Mouse (Mus musculus) hindbrain, embryonic 12.5 days (tissue): Measurements from ENCODE around the gene Hip1. TPM values are rescaled to one million over a fixed set of nuclear protein-coding genes. Genes with fewer than 3 reads are reported as not detected.

Experiments used
- ATAC-seq: fragments of 200-750 bp; cut with Nextera tagmentation; 2 replicates; pipeline ENCODE4 v1.8.0; 2017; ENCODE audit warnings: moderate TSS enrichment; ENCODE audit not compliant: low FRiP score
- H3K27ac ChIP-seq: fragments of 300-500 bp; sonication (generic); 2 replicates; pipeline ENCODE4 v1.5.1; 2016; ENCODE audit warnings: mild to moderate bottlenecking
- H3K27me3 ChIP-seq: fragments of 300-500 bp; sonication (generic); 2 replicates; pipeline ENCODE4 v1.6.1; 2016; ENCODE audit warnings: mild to moderate bottlenecking
- H3K36me3 ChIP-seq: fragments of 300-500 bp; sonication (generic); 2 replicates; pipeline ENCODE4 v1.6.1; 2016; ENCODE audit warnings: mild to moderate bottlenecking
- H3K4me1 ChIP-seq: fragments of 300-500 bp; sonication (generic); 2 replicates; pipeline ENCODE4 v1.6.1; 2016
- H3K4me2 ChIP-seq: fragments of 300-500 bp; sonication (generic); replicated peaks from 2 replicates; pipeline ENCODE4 v1.6.1; 2016; ENCODE audit warnings: mild to moderate bottlenecking
- H3K4me3 ChIP-seq: fragments of 300-500 bp; sonication (generic); 2 replicates; pipeline ENCODE4 v1.5.1; 2016; ENCODE audit warnings: mild to moderate bottlenecking
- H3K9ac ChIP-seq: fragments of 300-500 bp; sonication (generic); 2 replicates; pipeline ENCODE4 v1.6.1; 2016; ENCODE audit warnings: mild to moderate bottlenecking, moderate library complexity
- H3K9me3 ChIP-seq: fragments of 300-500 bp; sonication (generic); replicated peaks from 2 replicates; pipeline ENCODE4 v1.6.1; 2016; ENCODE audit warnings: mild to moderate bottlenecking
- WGBS: fragments of 180-500 bp; shearing (Covaris S2); methylation state at CpG from one replicate; pipeline ENCODE4 v1.1.7; 2016; 5-methylcytosine and 5-hydroxymethylcytosine counted together
- polyA plus RNA-seq: library from polyadenylated mRNA; unstranded; fragments of >200 nt; fragmentation: Nextera tagmentation; extraction: Ambion mirVana; gene quantifications from 2 replicates; pipeline ENCODE4 v1.2.1, GENCODE M21; 2016

Gene Hip1
- polyA plus RNA-seq, 1 experiment from 2014 or later = 68.0 TPM

GRCm38 (mm10) chr5:135527986-135528385, 16.9 kb downstream of the Hip1 start:
- ATAC-seq = no peak
- H3K27me3 ChIP-seq = no peaks in the 10 kb centered on the region
- no peaks in the 10 kb centered on the region for H3K9me3 ChIP-seq
- 29% methylated on average over 7 of the region's 7 CpGs for WGBS
- H3K27ac ChIP-seq = no peak overlapping the region
- H3K9ac ChIP-seq = no peak overlapping the region
- 0 out of 2 replicates have a peak, but pooled peaks cover 2% of the 10 kb centered on the region for H3K4me1 ChIP-seq
- H3K36me3 ChIP-seq = no peaks in the 10 kb centered on the region
- no peak overlapping the region for H3K4me3 ChIP-seq
- H3K4me2 ChIP-seq = no peak overlapping the region

- no peak overlapping the region for H3K27ac ChIP-seq
- WGBS = 78% methylated on average over 11 of the region's 11 CpGs
These were observed 20.0 kb downstream of the Hip1 start for GRCm38 (mm10) chr5:135524660-135525560.

GRCm38 (mm10) chr5:135524087-135524486, 20.8 kb downstream of the Hip1 start:
- no peak overlapping the region for H3K9ac ChIP-seq
- H3K4me3 ChIP-seq = no peak overlapping the region
- no peaks in the 10 kb centered on the region for H3K27me3 ChIP-seq
- H3K4me1 ChIP-seq = no peaks in the 10 kb centered on the region
- H3K9me3 ChIP-seq = no peaks in the 10 kb centered on the region
- no peak for ATAC-seq
- H3K36me3 ChIP-seq = no peaks in the 10 kb centered on the region
- H3K4me2 ChIP-seq = no peak overlapping the region
- WGBS = 91% methylated on average over 2 of the region's 2 CpGs
- no peak overlapping the region for H3K27ac ChIP-seq

More at GRCm38 (mm10) chr5:135524660-135525560, 20.0 kb downstream of the Hip1 start:
- Histone ChIP-seq H3K4me2 (no peak overlapping the region), H3K36me3 (no peaks in the 10 kb centered on the region), H3K4me1 (0 out of 2 replicates have a peak, but pooled peaks cover 2% of the 10 kb centered on the region), H3K4me3 (no peak overlapping the region), H3K27me3 (no peaks in the 10 kb centered on the region), H3K9me3 (no peaks in the 10 kb centered on the region), H3K9ac (no peak overlapping the region)
- ATAC-seq = no peak

GRCm38 (mm10) chr5:135522111-135522722, 22.7 kb downstream of the Hip1 start:
- no peaks in the 10 kb centered on the region for H3K27me3 ChIP-seq
- no peak overlapping the region for H3K4me2 ChIP-seq
- no peak for ATAC-seq
- H3K9ac ChIP-seq = no peak overlapping the region
- H3K9me3 ChIP-seq = no peaks in the 10 kb centered on the region
- no peaks in the 10 kb centered on the region for H3K4me1 ChIP-seq
- H3K27ac ChIP-seq = no peak overlapping the region
- no peaks in the 10 kb centered on the region for H3K36me3 ChIP-seq
- H3K4me3 ChIP-seq = no peak overlapping the region
- 85% methylated on average over 9 of the region's 9 CpGs for WGBS

GRCm38 (mm10) chr5:135517348-135517883, 27.5 kb downstream of the Hip1 start:
- no peak for ATAC-seq
- 0 out of 2 replicates have a peak, but pooled peaks cover 7% of the 10 kb centered on the region for H3K4me1 ChIP-seq
- H3K4me3 ChIP-seq = no peak overlapping the region
- H3K27ac ChIP-seq = no peak overlapping the region
- H3K9ac ChIP-seq = no peak overlapping the region
- WGBS = 90% methylated on average over 5 of the region's 5 CpGs
- no peak overlapping the region for H3K4me2 ChIP-seq
- peaks cover 11% of the 10 kb centered on the region; the same call in 1 of the 2 replicates for H3K9me3 ChIP-seq
- H3K36me3 ChIP-seq = peaks cover 9% of the 10 kb centered on the region
- H3K27me3 ChIP-seq = no peaks in the 10 kb centered on the region

- 28% methylated on average over 4 of the region's 4 CpGs for WGBS
- H3K9ac ChIP-seq = no peak overlapping the region
- H3K27ac ChIP-seq = no peak overlapping the region
- H3K36me3 ChIP-seq = peaks cover 9% of the 10 kb centered on the region
- H3K27me3 ChIP-seq = no peaks in the 10 kb centered on the region
- H3K4me3 ChIP-seq = no peak overlapping the region
- no peak overlapping the region for H3K4me2 ChIP-seq
- peaks cover 11% of the 10 kb centered on the region; the same call in 1 of the 2 replicates for H3K9me3 ChIP-seq
- no peak for ATAC-seq
- H3K4me1 ChIP-seq = 0 out of 2 replicates have a peak, but pooled peaks cover 7% of the 10 kb centered on the region
These were observed 31.8 kb downstream of the Hip1 start for GRCm38 (mm10) chr5:135513131-135513530.

GRCm38 (mm10) chr5:135511105-135511504, 33.8 kb downstream of the Hip1 start:
- H3K9me3 ChIP-seq = peaks cover 9% of the 10 kb centered on the region; the same call in 1 of the 2 replicates
- no peak overlapping the region for H3K4me2 ChIP-seq
- peaks cover 7% of the 10 kb centered on the region for H3K36me3 ChIP-seq
- 59% methylated on average over 5 of the region's 5 CpGs for WGBS
- H3K4me3 ChIP-seq = no peak overlapping the region
- H3K9ac ChIP-seq = no peak overlapping the region
- H3K27me3 ChIP-seq = no peaks in the 10 kb centered on the region
- H3K4me1 ChIP-seq = peaks cover 15% of the 10 kb centered on the region; the same call in 1 of the 2 replicates
- ATAC-seq = no peak
- no peak overlapping the region for H3K27ac ChIP-seq

GRCm38 (mm10) chr5:135508284-135508683, 36.6 kb downstream of the Hip1 start:
- no peak overlapping the region for H3K27ac ChIP-seq
- no peak overlapping the region for H3K4me2 ChIP-seq
- ATAC-seq = no peak
- no peaks in the 10 kb centered on the region for H3K27me3 ChIP-seq
- no peak overlapping the region for H3K9ac ChIP-seq
- WGBS = 85% methylated on average over 3 of the region's 3 CpGs
- H3K9me3 ChIP-seq = no peaks in the 10 kb centered on the region
- no peak overlapping the region for H3K4me3 ChIP-seq
- H3K36me3 ChIP-seq = 0 out of 2 replicates have a peak, but pooled peaks cover 3% of the 10 kb centered on the region
- H3K4me1 ChIP-seq = peaks cover 12% of the 10 kb centered on the region; the same call in 1 of the 2 replicates

- H3K27ac ChIP-seq = no peak overlapping the region
- no peak for ATAC-seq
These were observed 37.2 kb downstream of the Hip1 start for GRCm38 (mm10) chr5:135507561-135508273.

GRCm38 (mm10) chr5:135505442-135505841, 39.5 kb downstream of the Hip1 start:
- H3K27ac ChIP-seq = no peak overlapping the region
- no peaks in the 10 kb centered on the region for H3K27me3 ChIP-seq
- ATAC-seq = no peak
- no peak overlapping the region for H3K4me3 ChIP-seq
- H3K36me3 ChIP-seq = 0 out of 2 replicates have a peak, but pooled peaks cover 3% of the 10 kb centered on the region
- WGBS = 70% methylated on average over 5 of the region's 5 CpGs
- H3K9me3 ChIP-seq = no peaks in the 10 kb centered on the region
- peaks cover 12% of the 10 kb centered on the region; the same call in 1 of the 2 replicates for H3K4me1 ChIP-seq
- no peak overlapping the region for H3K4me2 ChIP-seq
- no peak overlapping the region for H3K9ac ChIP-seq

More at GRCm38 (mm10) chr5:135507561-135508273, 37.2 kb downstream of the Hip1 start:
- Histone ChIP-seq H3K9me3 (no peaks in the 10 kb centered on the region), H3K9ac (no peak overlapping the region), H3K4me3 (no peak overlapping the region), H3K36me3 (0 out of 2 replicates have a peak, but pooled peaks cover 3% of the 10 kb centered on the region), H3K27me3 (no peaks in the 10 kb centered on the region), H3K4me1 (peaks cover 8% of the 10 kb centered on the region; the same call in 1 of the 2 replicates), H3K4me2 (no peak overlapping the region)
- WGBS = 67% methylated on average over 18 of the region's 18 CpGs

GRCm38 (mm10) chr5:135502931-135503330, 42.0 kb downstream of the Hip1 start:
- Histone ChIP-seq H3K27ac (no peak overlapping the region), H3K9me3 (no peaks in the 10 kb centered on the region), H3K4me1 (peaks cover 15% of the 10 kb centered on the region; the same call in 1 of the 2 replicates), H3K4me2 (no peak overlapping the region), H3K27me3 (no peaks in the 10 kb centered on the region), H3K4me3 (no peak overlapping the region), H3K9ac (no peak overlapping the region), H3K36me3 (0 out of 2 replicates have a peak, but pooled peaks cover 3% of the 10 kb centered on the region)
- 84% methylated on average over 7 of the region's 7 CpGs for WGBS
- no peak for ATAC-seq
